Mouse (Mus musculus): ENCODE results near the gene Dcaf1. TPM values are rescaled to one million over a fixed set of nuclear protein-coding genes. Genes with fewer than 3 reads are reported as not detected.

Dcaf1 gene
- polyA plus RNA-seq, 1 experiment from 2014 or later, result 16.6 TPM

DNA sequence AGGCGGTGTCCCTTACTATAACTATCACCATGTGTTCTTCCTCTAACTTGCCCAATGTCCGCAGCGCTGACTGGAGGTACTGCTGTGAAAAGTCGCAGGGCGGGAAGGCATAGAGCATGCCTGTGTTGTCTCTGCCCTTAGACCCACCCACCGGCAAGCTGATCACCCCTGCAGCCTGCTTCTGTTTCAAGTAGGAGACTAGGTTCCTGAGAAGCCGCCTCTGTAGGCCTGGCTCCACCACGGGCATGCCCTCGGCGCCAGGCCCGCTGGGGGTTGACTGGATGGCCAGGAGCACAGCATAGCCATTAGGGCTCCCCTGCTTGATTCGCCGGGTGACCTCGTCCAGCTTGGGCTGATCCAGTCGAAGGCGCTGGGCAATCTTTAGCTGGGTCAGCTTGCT, 62.6 kb downstream of the Dcaf1 start:
- peaks cover 23% of the 10 kb centered on the region for H3K4me1 ChIP-seq (ENCODE audit: control insufficient read depth, insufficient read depth, low read length)
- 50% methylated on average over 16 of the region's 16 CpGs for WGBS
- H3K36me3 ChIP-seq (ENCODE audit: control insufficient read depth, insufficient read depth, low read length), result peaks cover 75% of the 10 kb centered on the region
- DNase-seq (ENCODE audit: low spot score), result no peak
- H3K9ac ChIP-seq (ENCODE audit: low read length), result peak overlapping the region; percentile 99
- no peak for ATAC-seq
- H3K27me3 ChIP-seq (replicated peaks; ENCODE audit: control insufficient read depth, insufficient read depth, low read length), result no peaks in the 10 kb centered on the region
- H3K9me3 ChIP-seq (replicated peaks; ENCODE audit: control insufficient read depth, low read length), result no peaks in the 10 kb centered on the region
- no peak overlapping the region for H3K27ac ChIP-seq (ENCODE audit: low read depth, low read length)
- H3K4me3 ChIP-seq (ENCODE audit: low read depth, low read length), result peak overlapping the region; percentile 98
- H3K4me2 ChIP-seq (ENCODE audit: low read length), result peak overlapping the region; percentile 99

DNA sequence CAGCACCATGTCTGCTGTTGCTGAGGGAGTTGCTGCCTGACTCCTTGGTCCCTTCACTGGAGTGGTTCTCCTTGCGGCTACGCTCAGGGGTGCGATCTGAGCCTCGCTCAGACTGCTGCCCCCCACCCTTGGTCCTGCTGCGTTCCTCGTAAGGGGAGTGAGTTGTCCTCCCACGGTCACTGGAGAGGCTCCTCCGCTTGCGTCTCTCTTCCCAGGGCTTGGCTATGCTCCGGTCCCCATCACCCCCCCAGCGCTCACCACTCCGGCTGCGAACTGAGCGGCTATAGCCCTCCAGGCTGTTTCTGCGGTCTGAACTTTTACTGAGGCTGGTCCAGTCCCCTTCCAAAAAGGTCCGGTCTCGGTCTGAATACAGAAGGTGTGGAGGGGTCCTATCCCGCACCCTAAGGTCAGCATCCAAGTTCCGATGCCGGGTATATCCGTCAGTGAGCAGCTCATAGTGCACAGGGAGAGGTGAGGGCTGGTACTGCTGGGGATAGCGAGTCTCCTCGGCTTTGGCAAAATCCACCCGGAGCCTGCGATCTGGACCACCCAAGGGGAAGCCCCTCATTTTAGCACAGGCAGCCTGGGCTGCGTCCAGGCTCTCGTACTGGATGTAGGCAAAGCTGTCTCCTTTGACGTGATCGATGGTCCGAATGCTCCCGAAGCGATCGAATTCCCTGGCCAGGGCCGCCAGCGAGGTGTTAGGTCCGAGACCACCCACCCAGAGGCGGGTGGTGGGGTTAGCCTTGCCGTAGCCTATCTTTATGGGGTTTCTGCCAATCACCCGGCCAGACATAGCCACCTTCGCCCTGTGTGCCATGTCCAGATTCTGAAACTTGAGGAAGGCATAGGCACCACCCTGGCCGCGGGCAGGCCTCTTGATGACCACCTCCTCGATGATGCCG, 63.6 kb downstream of the Dcaf1 start:
- H3K27ac ChIP-seq (ENCODE audit: low read depth, low read length), result 0 out of 2 replicates have a peak overlapping the region, but pooled peaks have one; percentile 95
- 25% methylated on average over 44 of the region's 44 CpGs for WGBS
- peak overlapping the region; percentile 98 for H3K4me3 ChIP-seq (ENCODE audit: low read depth, low read length)
- ATAC-seq (no peak), DNase-seq (ENCODE audit: low spot score) (no peak)
- peak overlapping the region; percentile 99 for H3K4me2 ChIP-seq (ENCODE audit: low read length)
- no peaks in the 10 kb centered on the region for H3K27me3 ChIP-seq (replicated peaks; ENCODE audit: control insufficient read depth, insufficient read depth, low read length)
- H3K9ac ChIP-seq (ENCODE audit: low read length), result peak overlapping the region; percentile 99
- peaks cover 28% of the 10 kb centered on the region for H3K4me1 ChIP-seq (ENCODE audit: control insufficient read depth, insufficient read depth, low read length)
- H3K9me3 ChIP-seq (replicated peaks; ENCODE audit: control insufficient read depth, low read length), result no peaks in the 10 kb centered on the region
- peaks cover 76% of the 10 kb centered on the region for H3K36me3 ChIP-seq (ENCODE audit: control insufficient read depth, insufficient read depth, low read length)

DNA sequence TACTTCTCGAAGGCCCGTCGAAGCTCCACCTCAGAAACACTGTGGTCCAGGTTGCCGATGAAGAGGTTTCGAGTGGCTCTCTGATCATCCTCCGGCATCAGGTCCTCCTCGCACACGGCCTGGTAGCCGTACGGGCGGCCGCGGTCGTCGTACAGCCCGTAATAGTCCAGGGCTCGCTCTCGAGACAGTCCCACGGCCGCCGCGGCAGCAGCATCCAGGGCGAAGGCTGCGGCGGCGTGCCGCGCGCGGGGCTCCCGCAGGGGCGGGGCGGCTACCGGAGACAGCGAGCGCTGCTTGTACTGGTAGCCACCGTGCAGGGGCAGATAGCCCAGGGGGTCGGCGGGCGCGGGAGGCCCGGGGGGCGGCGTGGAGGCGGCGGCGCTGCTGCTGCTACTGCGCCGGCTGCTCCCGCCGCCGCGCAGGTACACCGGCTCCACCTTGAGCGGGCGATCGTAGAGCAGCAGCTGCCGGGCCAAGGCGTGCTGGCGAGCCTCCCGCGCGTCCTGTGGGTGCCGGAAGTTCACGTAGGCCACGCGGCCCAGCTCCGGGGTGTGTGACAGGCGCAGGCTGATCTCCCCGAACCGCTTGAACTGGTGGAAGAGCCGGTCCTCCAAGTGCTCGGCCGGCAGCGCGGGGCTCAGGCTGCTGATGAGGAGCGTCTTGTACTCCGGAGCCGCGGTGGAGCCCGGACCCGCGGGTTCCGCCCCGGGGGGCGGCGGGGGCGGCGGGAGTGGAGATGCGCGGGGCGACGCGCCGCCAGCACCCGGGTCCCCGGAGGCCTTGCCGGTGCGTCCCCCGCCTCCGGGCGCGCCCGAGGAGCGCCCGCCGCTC, 64.4 kb downstream of the Dcaf1 start:
- Histone ChIP-seq H3K9ac (ENCODE audit: low read length) (peak overlapping the region; percentile 99), H3K4me2 (ENCODE audit: low read length) (peak overlapping the region; percentile 99), H3K27ac (ENCODE audit: low read depth, low read length) (peak overlapping the region; percentile 95), H3K27me3 (replicated peaks; ENCODE audit: control insufficient read depth, insufficient read depth, low read length) (no peaks in the 10 kb centered on the region), H3K4me1 (ENCODE audit: control insufficient read depth, insufficient read depth, low read length) (peaks cover 36% of the 10 kb centered on the region), H3K36me3 (ENCODE audit: control insufficient read depth, insufficient read depth, low read length) (peaks cover 73% of the 10 kb centered on the region), H3K4me3 (ENCODE audit: low read depth, low read length) (peak overlapping the region; percentile 98), H3K9me3 (replicated peaks; ENCODE audit: control insufficient read depth, low read length) (no peaks in the 10 kb centered on the region)
- peak; percentile 5 for ATAC-seq
- peak; percentile 49 for DNase-seq (ENCODE audit: low spot score)
- under 1% methylated on average over 90 of the region's 107 CpGs for WGBS

DNA sequence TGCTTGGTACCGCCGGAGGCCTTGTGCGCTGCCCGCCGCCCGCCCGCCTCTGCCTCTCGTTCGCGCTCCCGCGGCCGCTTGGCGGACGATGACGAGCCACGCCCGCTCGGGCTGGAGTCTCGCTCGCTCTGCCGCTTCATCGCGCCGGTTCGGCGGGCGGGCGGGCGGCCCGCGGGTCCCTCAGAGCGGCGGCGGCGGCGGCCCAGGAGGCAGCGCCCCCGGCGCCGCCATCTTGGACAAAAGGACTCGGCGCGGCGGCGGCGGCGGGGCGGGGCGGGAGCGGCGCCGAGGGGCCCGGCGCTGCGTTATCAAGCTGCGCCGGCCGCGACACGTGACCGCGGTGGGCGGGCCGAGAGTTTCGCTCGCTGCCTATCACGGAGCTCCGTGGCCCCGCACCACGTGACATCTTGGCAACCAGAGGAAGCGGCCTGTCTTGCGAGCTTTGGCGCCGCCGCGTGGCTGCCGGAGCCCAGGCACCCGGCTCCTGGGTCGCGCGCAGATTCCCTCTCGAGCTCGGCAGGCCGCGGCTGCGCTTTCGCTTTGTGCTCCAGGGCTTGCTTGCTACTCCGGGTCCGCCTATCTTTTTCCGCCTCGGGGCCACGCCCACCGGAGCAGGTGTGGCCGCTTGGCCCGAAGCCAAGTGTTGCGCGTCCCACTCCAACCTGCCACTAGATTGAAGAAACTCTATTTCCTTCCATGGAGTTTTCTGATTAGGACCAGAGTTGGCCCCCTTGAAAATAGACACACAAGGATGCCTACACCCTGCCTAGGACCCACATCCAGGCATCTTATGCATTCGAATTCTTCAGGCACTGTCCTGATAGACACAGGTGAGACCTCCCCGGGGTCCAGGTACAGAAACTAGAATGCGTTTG, 65.4 kb downstream of the Dcaf1 start, which contains the start of gene Rbm15b:
TSS of gene Rbm15b (minus strand) at position 601 of the 875 bp plus-strand sequence.
- H3K9ac ChIP-seq (ENCODE audit: low read length), result peak within 1 kb of the TSS; percentile 99
- H3K27me3 ChIP-seq (replicated peaks; ENCODE audit: control insufficient read depth, insufficient read depth, low read length), result no peaks in the 10 kb centered on the region
- H3K4me2 ChIP-seq (ENCODE audit: low read length), result peak within 1 kb of the TSS; percentile 99
- peaks cover 37% of the 10 kb centered on the region for H3K4me1 ChIP-seq (ENCODE audit: control insufficient read depth, insufficient read depth, low read length)
- H3K9me3 ChIP-seq (replicated peaks; ENCODE audit: control insufficient read depth, low read length), result no peaks in the 10 kb centered on the region
- H3K36me3 ChIP-seq (ENCODE audit: control insufficient read depth, insufficient read depth, low read length), result peaks cover 63% of the 10 kb centered on the region
- peak; percentile 77 for ATAC-seq
- whole genome bisulfite sequencing, result 3% methylated on average over 70 of the region's 101 CpGs
- peak; percentile 99 for DNase-seq (ENCODE audit: low spot score)
- peak within 1 kb of the TSS; percentile 95 for H3K27ac ChIP-seq (ENCODE audit: low read depth, low read length)
- peak within 1 kb of the TSS; percentile 98 for H3K4me3 ChIP-seq (ENCODE audit: low read depth, low read length)

DNA sequence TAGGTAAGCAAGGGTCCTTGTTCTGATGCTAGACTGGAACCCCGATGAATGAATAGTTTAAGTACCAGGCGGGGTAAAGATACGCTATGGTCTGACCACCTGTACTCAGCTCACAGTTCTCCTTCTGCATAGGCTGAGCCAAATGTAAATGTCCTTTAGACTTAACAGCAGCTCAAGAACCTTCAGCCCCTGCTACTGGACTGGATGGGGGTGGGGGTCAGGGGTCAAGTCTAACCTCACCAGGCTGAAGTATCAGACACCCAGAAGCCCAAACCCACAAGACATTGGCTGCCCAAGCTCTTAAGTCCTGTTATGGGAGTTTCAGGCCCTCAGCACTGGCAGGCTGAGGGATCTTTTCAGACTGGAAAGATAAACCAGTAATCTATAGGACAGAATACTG, 66.7 kb downstream of the Dcaf1 start:
- ATAC-seq, result no peak
- H3K36me3 ChIP-seq (ENCODE audit: control insufficient read depth, insufficient read depth, low read length), result peaks cover 50% of the 10 kb centered on the region
- no peaks in the 10 kb centered on the region for H3K27me3 ChIP-seq (replicated peaks; ENCODE audit: control insufficient read depth, insufficient read depth, low read length)
- H3K27ac ChIP-seq (ENCODE audit: low read depth, low read length), result no peak overlapping the region
- no peaks in the 10 kb centered on the region for H3K9me3 ChIP-seq (replicated peaks; ENCODE audit: control insufficient read depth, low read length)
- no peak overlapping the region for H3K4me3 ChIP-seq (ENCODE audit: low read depth, low read length)
- H3K4me1 ChIP-seq (ENCODE audit: control insufficient read depth, insufficient read depth, low read length), result peaks cover 34% of the 10 kb centered on the region
- no peak for DNase-seq (ENCODE audit: low spot score)
- H3K4me2 ChIP-seq (ENCODE audit: low read length), result no peak overlapping the region
- H3K9ac ChIP-seq (ENCODE audit: low read length), result no peak overlapping the region
- WGBS, result 94% methylated on average over 3 of the region's 3 CpGs

DNA sequence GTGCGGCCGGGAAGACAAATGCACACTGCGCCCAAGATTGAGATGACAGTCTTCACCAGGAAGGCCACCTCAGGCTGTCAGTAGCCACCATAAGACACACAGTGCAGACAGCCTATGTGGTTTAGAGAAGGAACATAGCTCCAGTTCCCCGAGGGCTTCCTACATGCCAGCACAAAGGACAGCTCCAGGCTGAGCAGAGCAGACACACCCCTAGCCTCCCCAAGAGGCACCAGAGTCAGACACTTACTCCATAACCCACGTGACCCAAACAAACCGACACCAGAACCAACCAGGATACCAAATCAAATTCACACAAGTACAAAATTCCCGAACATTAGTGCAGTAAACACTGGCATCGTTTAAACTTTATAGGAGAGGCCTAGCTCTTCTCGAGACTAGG, 67.6 kb downstream of the Dcaf1 start:
- 83% methylated on average over 9 of the region's 9 CpGs for WGBS
- H3K9ac ChIP-seq (ENCODE audit: low read length), result peak overlapping the region; percentile 18; the same call in 1 of the 2 replicates
- H3K27me3 ChIP-seq (replicated peaks; ENCODE audit: control insufficient read depth, insufficient read depth, low read length), result no peaks in the 10 kb centered on the region
- no peak overlapping the region for H3K27ac ChIP-seq (ENCODE audit: low read depth, low read length)
- peaks cover 43% of the 10 kb centered on the region for H3K36me3 ChIP-seq (ENCODE audit: control insufficient read depth, insufficient read depth, low read length)
- ATAC-seq (no peak), DNase-seq (ENCODE audit: low spot score) (no peak)
- H3K4me2 ChIP-seq (ENCODE audit: low read length), result no peak overlapping the region
- no peaks in the 10 kb centered on the region for H3K9me3 ChIP-seq (replicated peaks; ENCODE audit: control insufficient read depth, low read length)
- H3K4me3 ChIP-seq (ENCODE audit: low read depth, low read length), result no peak overlapping the region
- H3K4me1 ChIP-seq (ENCODE audit: control insufficient read depth, insufficient read depth, low read length), result peaks cover 29% of the 10 kb centered on the region

DNA sequence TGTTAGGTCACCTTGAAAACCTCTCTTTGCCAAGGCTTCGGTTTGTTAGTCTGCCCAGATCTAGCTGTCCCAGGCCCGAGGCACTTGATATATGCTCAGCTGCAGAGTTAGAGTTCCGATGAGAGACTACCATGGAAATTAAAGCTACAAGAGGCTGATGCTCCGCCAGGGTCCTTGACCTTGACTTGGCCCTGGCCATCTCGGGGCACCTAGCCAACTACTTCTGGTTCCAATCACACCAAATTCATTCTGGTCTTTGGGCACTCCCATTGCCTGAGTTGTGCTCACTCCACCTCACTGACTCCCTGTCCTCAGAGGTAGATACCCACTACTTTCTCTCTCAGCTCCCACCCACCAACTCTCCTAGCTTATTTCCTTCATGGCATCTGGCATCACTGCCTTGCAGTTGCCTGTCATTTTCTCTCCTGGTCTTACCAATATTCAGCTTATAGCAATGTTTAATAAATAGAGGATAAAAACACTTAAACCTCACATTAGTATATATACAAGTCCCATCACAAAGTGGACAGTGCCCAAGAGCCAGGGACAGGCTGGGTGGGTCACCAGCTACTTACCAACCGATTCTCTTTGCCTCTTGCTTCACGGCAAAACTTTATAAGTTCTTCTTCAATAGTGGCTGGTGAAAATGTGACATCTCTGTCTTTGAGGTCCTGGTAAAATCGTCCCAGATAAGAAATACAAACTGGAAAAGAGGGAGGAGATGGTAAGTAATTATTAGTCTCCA, 69.0 kb downstream of the Dcaf1 start:
- 72% methylated on average over 8 of the region's 8 CpGs for WGBS
- H3K27me3 ChIP-seq (replicated peaks; ENCODE audit: control insufficient read depth, insufficient read depth, low read length), result no peaks in the 10 kb centered on the region
- peak overlapping the region; percentile 95 for H3K4me3 ChIP-seq (ENCODE audit: low read depth, low read length)
- H3K9me3 ChIP-seq (replicated peaks; ENCODE audit: control insufficient read depth, low read length), result no peaks in the 10 kb centered on the region
- no peak overlapping the region for H3K27ac ChIP-seq (ENCODE audit: low read depth, low read length)
- ATAC-seq (no peak), DNase-seq (ENCODE audit: low spot score) (no peak)
- peaks cover 20% of the 10 kb centered on the region for H3K4me1 ChIP-seq (ENCODE audit: control insufficient read depth, insufficient read depth, low read length)
- peak overlapping the region; percentile 92 for H3K9ac ChIP-seq (ENCODE audit: low read length)
- peaks cover 29% of the 10 kb centered on the region for H3K36me3 ChIP-seq (ENCODE audit: control insufficient read depth, insufficient read depth, low read length)
- H3K4me2 ChIP-seq (ENCODE audit: low read length), result peak overlapping the region; percentile 81

DNA sequence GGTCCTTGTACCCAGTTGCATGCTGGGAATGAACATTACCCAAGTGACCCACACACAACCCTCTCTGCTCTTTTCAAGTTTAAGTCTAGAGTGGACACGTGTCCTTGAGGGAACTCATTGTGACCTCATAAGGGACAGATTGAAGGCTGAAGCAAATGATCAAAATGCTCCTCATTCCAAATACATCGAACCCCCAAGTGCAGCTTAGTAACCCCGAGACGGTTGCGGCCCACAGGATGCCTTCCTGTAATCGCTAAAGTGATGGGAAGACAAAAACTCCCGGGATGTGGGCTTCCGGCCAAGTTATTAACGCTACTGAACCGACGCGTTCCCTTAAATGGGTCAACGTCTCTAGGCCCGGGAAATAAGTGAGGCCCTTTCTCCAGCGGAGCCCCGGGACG, 69.7 kb downstream of the Dcaf1 start:
- under 1% methylated on average over 17 of the region's 17 CpGs for WGBS

More for the DNA sequence above, 69.7 kb downstream of the Dcaf1 start:
- H3K4me1 ChIP-seq (ENCODE audit: control insufficient read depth, insufficient read depth, low read length), result peaks cover 20% of the 10 kb centered on the region
- peak overlapping the region; percentile 92 for H3K9ac ChIP-seq (ENCODE audit: low read length)
- H3K9me3 ChIP-seq (replicated peaks; ENCODE audit: control insufficient read depth, low read length), result no peaks in the 10 kb centered on the region
- peak; percentile 41 for DNase-seq (ENCODE audit: low spot score)
- no peak for ATAC-seq
- H3K27ac ChIP-seq (ENCODE audit: low read depth, low read length), result peak overlapping the region; percentile 94
- H3K36me3 ChIP-seq (ENCODE audit: control insufficient read depth, insufficient read depth, low read length), result peaks cover 27% of the 10 kb centered on the region
- H3K4me3 ChIP-seq (ENCODE audit: low read depth, low read length), result peak overlapping the region; percentile 95
- H3K4me2 ChIP-seq (ENCODE audit: low read length), result peak overlapping the region; percentile 81
- no peaks in the 10 kb centered on the region for H3K27me3 ChIP-seq (replicated peaks; ENCODE audit: control insufficient read depth, insufficient read depth, low read length)

Data from forebrain, embryonic 14.5 days (tissue).